Mouse (Mus musculus) embryonic facial prominence, embryonic 13.5 days (tissue): Measurements from ENCODE around the gene Il34. TPM values are rescaled to one million over a fixed set of nuclear protein-coding genes. Genes with fewer than 3 reads are reported as not detected.

Experiments
- ATAC-seq: fragments of 200-750 bp; cut with Nextera tagmentation; 2 replicates; pipeline ENCODE4 v1.8.0; 2017; ENCODE audit warnings: low read depth; ENCODE audit not compliant: insufficient number of reproducible peaks, insufficient read depth, low FRiP score, low TSS enrichment
- H3K27ac ChIP-seq: fragments of 300-500 bp; sonication (generic); 2 replicates; pipeline ENCODE4 v1.5.1; 2015; ENCODE audit warnings: moderate library complexity, mild to moderate bottlenecking, inconsistent platforms
- H3K27me3 ChIP-seq: fragments of 300-500 bp; sonication (generic); 2 replicates; pipeline ENCODE4 v1.6.1; 2015; ENCODE audit warnings: mild to moderate bottlenecking, inconsistent platforms
- H3K36me3 ChIP-seq: fragments of 300-500 bp; sonication (generic); 2 replicates; pipeline ENCODE4 v1.6.1; 2015; ENCODE audit warnings: mild to moderate bottlenecking, inconsistent platforms
- H3K4me1 ChIP-seq: fragments of 300-500 bp; sonication (generic); 2 replicates; pipeline ENCODE4 v1.6.1; 2015; ENCODE audit warnings: inconsistent platforms
- H3K4me2 ChIP-seq: fragments of 300-500 bp; sonication (generic); 2 replicates; pipeline ENCODE4 v1.6.1; 2015; ENCODE audit warnings: moderate library complexity, mild to moderate bottlenecking, inconsistent platforms
- H3K4me3 ChIP-seq: fragments of 300-500 bp; sonication (generic); 2 replicates; pipeline ENCODE4 v1.5.1; 2015; ENCODE audit warnings: mild to moderate bottlenecking, inconsistent platforms
- H3K9ac ChIP-seq: fragments of 300-500 bp; sonication (generic); 2 replicates; pipeline ENCODE4 v1.6.1; 2015; ENCODE audit warnings: mild to moderate bottlenecking, inconsistent platforms
- H3K9me3 ChIP-seq: fragments of 300-500 bp; sonication (generic); 2 replicates; pipeline ENCODE4 v1.6.1; 2016; ENCODE audit warnings: inconsistent platforms
- WGBS: fragments of 180-500 bp; shearing (Covaris S2); methylation state at CpG from one replicate; pipeline ENCODE4 v1.1.7; 2015; ENCODE audit warnings: mixed read lengths; 5-methylcytosine and 5-hydroxymethylcytosine counted together
- polyA plus RNA-seq: library from polyadenylated mRNA; unstranded; fragments of >200 nt; fragmentation: Nextera tagmentation; extraction: Ambion mirVana; gene quantifications from 2 replicates; pipeline ENCODE4 v1.2.1, GENCODE M21; 2015

Gene Il34
- polyA plus RNA-seq, 1 experiment from 2014 or later: 0.60 TPM

DNA sequence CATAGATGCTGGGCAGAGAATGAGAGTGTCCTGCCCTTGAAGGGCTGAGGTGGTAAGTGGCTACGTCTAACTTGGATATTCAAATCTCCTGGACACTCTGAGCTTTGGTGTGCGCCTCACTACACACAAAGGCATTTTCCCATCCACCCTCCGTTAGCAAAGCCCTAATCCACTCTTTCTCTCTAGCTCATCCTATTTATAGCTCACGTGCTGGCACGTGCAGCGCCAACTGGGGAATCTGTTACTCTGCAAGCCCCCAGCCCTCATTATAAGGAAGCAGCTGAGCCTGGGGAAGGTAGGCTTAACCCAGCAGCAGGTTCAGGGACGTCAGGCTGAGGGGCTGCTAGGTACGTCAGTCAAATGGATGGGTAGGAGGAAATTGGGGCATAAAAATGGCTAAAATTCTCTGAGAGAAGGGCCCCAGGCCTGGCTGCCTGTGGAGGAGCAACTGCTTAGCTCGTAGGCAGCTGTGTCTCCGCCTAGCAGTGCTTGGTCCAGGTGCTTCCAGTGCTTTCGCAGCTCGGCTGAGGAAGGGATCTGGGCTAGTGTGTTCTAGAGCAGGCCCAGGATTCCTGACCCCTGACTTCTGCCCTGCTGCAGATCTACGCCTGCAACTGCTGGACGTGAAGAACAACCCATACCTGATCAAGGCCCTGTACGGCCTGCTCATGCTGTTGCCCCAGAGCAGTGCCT is 90.8 kb downstream of the Il34 start:
- 77% methylated on average over 15 of the region's 15 CpGs for WGBS
- Histone ChIP-seq H3K36me3 (peaks cover 37% of the 10 kb centered on the region), H3K27me3 (no peaks in the 10 kb centered on the region), H3K9me3 (no peaks in the 10 kb centered on the region), H3K4me1 (peaks cover 68% of the 10 kb centered on the region), H3K4me2 (no peak overlapping the region), H3K4me3 (no peak overlapping the region), H3K27ac (peak overlapping the region; percentile 90), H3K9ac (peak overlapping the region; percentile 33)
- no peak for ATAC-seq

DNA sequence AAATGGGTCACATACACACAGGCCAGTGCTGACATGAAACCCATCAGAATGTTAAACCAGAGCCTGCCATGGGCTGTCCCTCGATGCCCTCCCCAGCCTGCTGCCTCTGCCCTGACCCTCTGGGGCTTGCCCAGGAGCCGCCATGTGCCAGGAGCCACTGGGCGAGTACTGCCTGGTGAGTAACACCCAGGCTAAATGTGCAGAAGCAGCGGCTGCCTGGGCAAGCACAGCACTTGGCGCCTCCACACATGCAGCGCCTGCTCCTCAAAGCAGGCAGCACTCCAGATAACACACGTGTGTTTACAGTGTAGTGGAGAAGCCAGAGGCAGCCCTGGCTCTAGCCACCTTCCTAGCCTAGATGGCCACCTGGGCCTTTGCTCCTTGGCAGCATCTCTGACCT is 92.7 kb downstream of the Il34 start:
- H3K27ac ChIP-seq: no peak overlapping the region
- H3K36me3 ChIP-seq: peaks cover 37% of the 10 kb centered on the region
- no peaks in the 10 kb centered on the region for H3K27me3 ChIP-seq
- peaks cover 60% of the 10 kb centered on the region for H3K4me1 ChIP-seq
- H3K9ac ChIP-seq: no peak overlapping the region
- no peak for ATAC-seq
- WGBS: 86% methylated on average over 7 of the region's 7 CpGs
- no peak overlapping the region for H3K4me3 ChIP-seq
- H3K4me2 ChIP-seq: no peak overlapping the region
- H3K9me3 ChIP-seq: no peaks in the 10 kb centered on the region

DNA sequence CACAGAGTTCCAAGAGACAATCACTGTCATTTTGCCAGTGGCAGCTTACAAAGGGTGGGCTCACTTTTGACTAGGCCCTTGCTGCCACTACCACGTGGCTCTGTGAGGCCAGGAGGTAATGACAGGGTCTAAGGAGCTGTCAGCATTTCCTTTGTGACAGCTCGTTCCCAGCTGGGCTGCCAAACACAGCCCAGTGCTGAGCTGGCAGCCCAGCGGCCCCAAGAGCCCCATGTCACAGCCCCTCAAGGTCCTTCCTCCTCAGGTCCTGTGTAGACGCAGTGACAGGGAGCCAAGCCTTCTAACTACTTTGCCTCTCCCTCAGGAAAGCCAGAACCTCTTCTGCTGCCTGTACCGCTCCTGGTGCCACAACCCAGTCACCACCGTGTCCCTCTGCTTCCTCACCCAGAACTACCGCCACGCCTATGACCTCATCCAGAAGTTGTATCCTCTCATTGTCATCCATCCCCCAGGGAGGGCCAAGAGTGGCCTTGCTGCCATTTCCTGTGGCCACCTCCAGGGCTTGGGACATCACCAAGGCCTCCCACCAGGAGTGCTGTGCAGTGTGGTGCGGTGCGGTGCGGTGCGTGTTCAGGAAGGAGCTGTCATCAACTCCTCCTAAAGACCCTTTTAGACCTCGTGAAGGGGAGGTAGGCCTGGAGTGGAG is 94.3 kb downstream of the Il34 start:
- WGBS: 71% methylated on average over 13 of the region's 13 CpGs
- no peaks in the 10 kb centered on the region for H3K9me3 ChIP-seq
- no peaks in the 10 kb centered on the region for H3K27me3 ChIP-seq
- no peak overlapping the region for H3K9ac ChIP-seq
- ATAC-seq: no peak
- no peak overlapping the region for H3K4me3 ChIP-seq
- H3K4me1 ChIP-seq: peaks cover 47% of the 10 kb centered on the region
- peaks cover 37% of the 10 kb centered on the region for H3K36me3 ChIP-seq
- H3K4me2 ChIP-seq: no peak overlapping the region
- peak overlapping the region; percentile 73 for H3K27ac ChIP-seq

DNA sequence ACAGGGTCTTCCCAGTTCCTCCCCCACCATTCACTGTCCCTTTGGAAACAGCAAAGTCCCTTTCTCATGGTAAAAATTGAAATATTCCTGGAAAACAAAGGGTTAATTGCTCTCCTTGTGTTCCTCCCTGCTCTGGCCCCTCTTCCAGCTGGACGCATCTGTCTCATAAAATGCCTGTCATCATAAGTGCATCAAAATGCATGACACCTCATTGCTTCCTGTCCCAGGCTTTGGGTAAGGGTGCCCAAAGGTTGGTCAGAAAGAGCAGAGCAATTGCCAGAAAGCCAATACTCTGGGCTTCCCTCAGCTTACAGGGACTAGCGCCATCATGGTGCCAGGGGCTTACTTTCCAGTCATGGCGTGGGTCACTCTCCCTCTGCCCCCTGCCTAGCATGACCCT is 95.1 kb downstream of the Il34 start:
- Histone ChIP-seq H3K9ac (no peak overlapping the region), H3K27ac (peak overlapping the region; percentile 73)
- no peak for ATAC-seq

DNA sequence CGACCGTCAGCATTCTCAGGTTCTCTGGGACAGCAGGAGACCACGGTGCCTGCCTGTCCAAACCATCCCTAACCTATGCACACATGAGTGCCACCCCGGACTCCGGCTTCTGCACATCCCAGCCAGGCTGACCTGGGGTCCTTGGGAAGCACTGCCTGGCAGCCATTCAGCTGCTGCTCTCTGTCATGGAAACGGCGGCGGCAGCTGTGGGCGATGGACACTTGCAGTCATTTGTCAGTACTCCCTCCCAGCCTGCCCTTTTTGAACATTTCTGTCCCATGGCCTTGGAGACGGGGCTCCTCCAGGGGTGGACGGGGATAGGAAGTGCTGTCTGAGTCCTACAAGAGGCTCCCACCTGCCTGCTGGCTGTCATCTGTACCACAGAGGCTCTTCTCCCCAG is 97.3 kb downstream of the Il34 start:
- Histone ChIP-seq H3K4me1 (peaks cover 55% of the 10 kb centered on the region), H3K9ac (no peak overlapping the region), H3K9me3 (no peaks in the 10 kb centered on the region), H3K27me3 (no peaks in the 10 kb centered on the region), H3K27ac (no peak overlapping the region), H3K36me3 (peaks cover 30% of the 10 kb centered on the region), H3K4me3 (no peak overlapping the region), H3K4me2 (no peak overlapping the region)
- no peak for ATAC-seq
- WGBS: 90% methylated on average over 11 of the region's 11 CpGs

More for the DNA sequence above, 95.1 kb downstream of the Il34 start:
- Histone ChIP-seq H3K4me3 (no peak overlapping the region), H3K9me3 (no peaks in the 10 kb centered on the region), H3K4me1 (peaks cover 47% of the 10 kb centered on the region), H3K36me3 (peaks cover 37% of the 10 kb centered on the region), H3K4me2 (no peak overlapping the region), H3K27me3 (no peaks in the 10 kb centered on the region)
- 53% methylated on average over 3 of the region's 3 CpGs for WGBS

DNA sequence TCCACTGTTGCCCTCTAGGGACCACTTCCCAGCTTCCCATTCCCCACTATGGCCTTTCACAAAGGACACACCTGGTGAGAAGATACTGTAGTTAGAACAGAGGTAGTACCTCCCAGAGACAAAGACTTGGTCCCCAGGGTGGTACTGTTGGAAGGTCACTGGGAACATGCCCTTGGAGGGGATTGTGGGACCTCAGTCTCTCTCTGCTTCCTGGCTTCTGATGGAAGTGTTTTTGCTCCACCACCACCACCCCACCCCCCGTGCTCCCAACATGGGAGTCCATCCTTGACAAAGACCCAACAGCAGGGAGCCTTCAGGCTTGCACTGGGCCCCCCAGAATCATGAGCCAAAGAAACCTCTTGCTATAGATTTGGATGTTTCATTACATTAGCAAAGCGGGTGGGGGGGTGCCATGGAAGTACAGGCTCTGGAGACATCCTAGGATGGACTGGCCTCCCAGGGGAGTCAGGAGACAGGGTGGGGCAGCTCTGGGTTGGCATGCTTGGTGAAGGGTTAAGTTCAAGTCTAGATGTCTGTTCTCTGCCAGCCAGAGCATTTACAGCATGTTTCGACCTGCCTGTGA is 99.3 kb downstream of the Il34 start:
- Histone ChIP-seq H3K4me3 (no peak overlapping the region), H3K9ac (no peak overlapping the region), H3K4me2 (no peak overlapping the region), H3K27ac (peak overlapping the region; percentile 92; the same call in 1 of the 2 replicates), H3K36me3 (peaks cover 9% of the 10 kb centered on the region), H3K27me3 (no peaks in the 10 kb centered on the region), H3K4me1 (peaks cover 71% of the 10 kb centered on the region), H3K9me3 (no peaks in the 10 kb centered on the region)
- no peak for ATAC-seq
- WGBS: 92% methylated on average over 3 of the region's 3 CpGs

DNA sequence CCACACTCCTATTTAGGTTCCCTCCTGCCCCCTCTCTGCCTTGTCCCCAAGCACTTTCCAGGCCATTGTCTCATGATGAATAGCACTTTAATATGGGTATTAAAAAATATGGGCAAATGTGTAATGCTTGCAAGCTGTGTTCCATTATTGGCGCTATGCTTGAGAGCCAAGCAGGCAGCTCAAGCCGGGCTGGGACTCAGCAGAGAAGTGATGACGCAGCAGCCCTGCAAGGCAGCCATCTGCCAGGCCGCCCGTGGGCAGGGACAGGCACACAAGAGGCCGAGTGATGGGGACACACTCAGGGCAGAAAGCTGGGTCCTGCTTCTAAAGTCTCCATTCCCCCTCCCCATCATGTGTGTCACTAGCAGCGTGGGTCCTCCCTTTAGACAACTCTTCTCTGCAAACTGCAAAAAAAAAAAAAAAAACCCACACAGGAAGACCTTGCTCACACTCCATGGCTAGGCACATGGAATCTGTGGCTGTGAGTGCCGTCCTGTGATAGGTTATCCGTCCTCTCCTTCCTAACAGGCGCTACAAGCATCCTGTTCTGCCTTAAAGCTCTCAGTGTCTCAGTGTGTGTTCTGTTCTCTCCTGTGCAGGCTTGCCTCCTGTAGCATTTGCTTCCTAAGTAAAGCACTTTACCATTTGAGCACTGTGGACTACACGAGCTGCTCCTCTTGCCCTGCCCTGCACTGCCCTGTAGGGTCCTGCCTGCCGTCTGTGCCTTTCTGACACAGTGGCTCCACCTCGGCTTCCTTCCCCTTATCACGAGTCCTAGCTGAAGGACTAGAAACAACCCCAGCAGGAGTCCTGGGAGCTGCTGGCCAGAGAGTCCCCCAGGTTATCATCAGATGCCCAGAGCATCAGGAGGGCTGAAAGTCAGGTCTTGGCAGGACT is 100.1 kb downstream of the Il34 start:
- Histone ChIP-seq H3K36me3 (peaks cover 8% of the 10 kb centered on the region; the same call in 1 of the 2 replicates), H3K4me1 (peaks cover 74% of the 10 kb centered on the region), H3K27ac (peak overlapping the region; percentile 92), H3K9me3 (no peaks in the 10 kb centered on the region), H3K27me3 (no peaks in the 10 kb centered on the region), H3K4me3 (no peak overlapping the region), H3K9ac (no peak overlapping the region), H3K4me2 (no peak overlapping the region)
- 51% methylated on average over 14 of the region's 14 CpGs for WGBS
- ATAC-seq: no peak

DNA sequence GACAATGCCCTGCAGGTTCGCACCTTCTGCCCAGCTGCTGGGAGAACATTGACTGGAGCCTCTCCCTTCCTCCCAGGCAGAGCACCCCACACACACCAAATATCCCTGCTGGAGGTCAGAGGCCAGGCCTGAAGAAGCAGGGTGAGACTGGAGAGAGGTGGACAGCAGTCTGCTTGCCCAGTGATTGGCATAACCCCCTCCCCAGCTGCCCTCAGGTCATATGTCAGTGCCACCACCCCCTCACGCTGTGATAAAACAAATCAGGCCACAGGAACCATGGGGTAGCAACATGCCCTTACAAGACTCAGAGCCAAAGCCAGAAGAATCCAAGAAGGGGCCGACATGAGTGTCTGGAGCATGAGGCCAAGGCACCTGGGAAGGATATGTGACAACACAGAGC is 101.6 kb downstream of the Il34 start:
- H3K4me2 ChIP-seq: no peak overlapping the region
- no peak overlapping the region for H3K4me3 ChIP-seq
- no peaks in the 10 kb centered on the region for H3K9me3 ChIP-seq
- no peak overlapping the region for H3K9ac ChIP-seq
- H3K36me3 ChIP-seq: 0 out of 2 replicates have a peak, but pooled peaks cover 5% of the 10 kb centered on the region
- no peaks in the 10 kb centered on the region for H3K27me3 ChIP-seq
- no peak for ATAC-seq
- peak overlapping the region; percentile 92; the same call in 1 of the 2 replicates for H3K27ac ChIP-seq
- H3K4me1 ChIP-seq: peaks cover 59% of the 10 kb centered on the region
- WGBS: 67% methylated on average over 3 of the region's 3 CpGs

DNA sequence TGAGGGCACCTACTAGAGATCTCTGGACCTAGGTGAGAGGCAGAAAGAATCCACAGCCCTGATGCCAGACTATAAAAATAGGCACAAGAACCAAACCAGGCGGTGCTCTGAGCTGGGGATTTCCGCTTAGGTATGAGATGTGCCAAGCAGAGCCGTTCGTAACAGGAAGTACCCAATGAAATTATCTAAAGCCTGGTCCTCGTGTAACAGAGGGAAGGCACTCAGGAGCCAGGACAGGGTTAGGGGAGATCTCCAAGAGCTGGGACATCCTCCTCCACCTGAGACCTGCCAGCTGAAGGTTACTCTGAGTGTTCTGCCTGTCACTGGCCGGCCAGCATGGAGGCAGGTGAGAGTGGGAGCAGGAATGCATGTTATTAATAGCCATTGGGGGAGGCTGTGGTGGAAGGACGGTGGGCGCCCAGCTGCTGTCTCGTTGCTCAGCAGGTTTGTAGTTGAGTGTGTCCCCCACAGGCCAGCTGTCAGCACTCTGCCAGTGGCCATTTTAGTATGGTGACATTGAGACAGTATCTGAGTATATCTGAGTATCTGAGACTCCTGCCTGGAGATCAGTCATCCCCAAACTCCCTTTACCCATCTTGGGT is 102.2 kb downstream of the Il34 start:
- no peak overlapping the region for H3K4me3 ChIP-seq
- 69% methylated on average over 9 of the region's 9 CpGs for WGBS
- H3K27ac ChIP-seq: peak overlapping the region; percentile 92
- H3K27me3 ChIP-seq: no peaks in the 10 kb centered on the region
- no peak for ATAC-seq
- no peaks in the 10 kb centered on the region for H3K9me3 ChIP-seq
- H3K9ac ChIP-seq: peak overlapping the region; percentile 55; the same call in 1 of the 2 replicates
- peak overlapping the region; percentile 26; the same call in 1 of the 2 replicates for H3K4me2 ChIP-seq
- 0 out of 2 replicates have a peak, but pooled peaks cover 5% of the 10 kb centered on the region for H3K36me3 ChIP-seq
- peaks cover 57% of the 10 kb centered on the region for H3K4me1 ChIP-seq

DNA sequence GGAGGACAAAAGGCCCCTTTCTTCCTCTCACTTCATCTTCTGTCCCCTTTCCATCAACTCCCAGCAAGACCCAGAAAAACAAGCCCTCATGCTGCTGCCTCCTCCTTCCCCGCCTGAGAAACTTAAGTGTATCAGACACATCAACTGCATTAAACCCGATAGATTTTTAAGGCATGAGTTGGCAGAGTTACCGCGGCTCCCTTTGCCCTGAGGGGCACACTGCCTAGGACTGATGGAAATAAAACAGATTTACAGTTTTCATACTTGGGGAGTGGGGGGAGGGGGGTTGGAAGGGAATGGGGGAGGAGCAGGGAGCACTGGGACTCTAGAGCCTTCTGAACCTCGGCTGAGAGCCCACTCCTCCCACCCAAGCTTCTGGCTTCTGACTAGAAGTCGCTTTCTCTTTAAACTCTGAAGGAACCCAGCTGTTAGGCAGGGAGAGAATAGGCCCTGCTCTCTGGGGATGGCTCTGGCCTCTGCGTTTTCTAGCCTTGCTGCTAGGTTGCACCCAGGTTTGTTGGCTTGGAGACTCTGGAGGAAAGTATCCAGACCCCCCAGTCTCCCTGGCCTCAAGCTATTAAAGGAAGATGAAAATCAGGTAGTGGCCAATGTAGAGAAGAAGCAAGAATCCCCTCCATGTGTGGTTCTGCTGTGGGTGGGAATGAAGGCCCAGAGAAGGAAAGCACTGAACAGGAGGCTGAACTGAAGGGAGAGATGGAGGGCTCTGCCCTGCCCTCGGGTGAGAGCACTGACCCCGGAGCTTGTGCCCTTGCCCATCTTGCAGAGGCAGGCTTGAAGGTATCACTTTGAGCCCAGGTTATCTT is 102.9 kb downstream of the Il34 start:
- H3K27ac ChIP-seq: peak overlapping the region; percentile 92
- H3K36me3 ChIP-seq: 0 out of 2 replicates have a peak, but pooled peaks cover 5% of the 10 kb centered on the region
- H3K4me3 ChIP-seq: no peak overlapping the region
- no peak; the same call in 1 of the 2 replicates for ATAC-seq
- peaks cover 57% of the 10 kb centered on the region for H3K4me1 ChIP-seq
- WGBS: 33% methylated on average over 9 of the region's 9 CpGs
- H3K9ac ChIP-seq: peak overlapping the region; percentile 55
- no peaks in the 10 kb centered on the region for H3K27me3 ChIP-seq
- no peaks in the 10 kb centered on the region for H3K9me3 ChIP-seq
- H3K4me2 ChIP-seq: peak overlapping the region; percentile 26
